19 mouse cellular contexts compared by ENCODE assay signal in the genomic region with DNA sequence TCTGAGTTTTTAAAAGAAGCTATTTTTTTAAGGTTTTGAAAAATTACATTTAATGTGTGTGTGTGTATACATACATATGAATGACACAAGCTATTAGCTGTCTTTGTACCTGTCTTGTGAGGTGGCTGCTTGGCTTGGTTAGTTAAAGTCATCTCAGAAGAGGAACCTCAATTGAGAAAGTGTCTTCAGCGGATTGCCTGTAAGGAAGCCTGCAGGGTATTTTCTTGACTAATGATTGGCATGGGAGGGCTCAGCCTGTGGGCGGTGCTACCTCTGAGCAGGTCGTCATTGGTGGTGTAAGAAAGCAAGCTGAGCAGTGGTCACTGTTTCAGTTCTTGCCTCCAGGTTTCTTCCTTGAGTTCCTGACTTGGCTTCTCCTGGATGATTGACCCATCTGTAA. TPM values are rescaled to one million over a fixed set of nuclear protein-coding genes. Genes with fewer than 3 reads are reported as not detected.
DNase-seq lines count a peak whose midpoint lies in the region; ATAC-seq lines count a peak whose summit lies in the region.
"Had no signal": no experiment of that assay in that cellular context is flagged by ENCODE, and none has a peak within 500 bp of the region (broad histone marks: within the 10 kb centered on the region; RNA-seq: fewer than 3 reads in every experiment).

No protein-coding gene starts in this region.

- no peaks in the 10 kb centered on the region for H3K36me3 ChIP-seq in forebrain, embryonic 15.5 days
- H3K36me3 ChIP-seq: embryonic facial prominence, embryonic 12.5 days; heart, embryonic 12.5 days; hindbrain, embryonic 12.5 days had no signal

- no peaks in the 10 kb centered on the region for H3K27me3 ChIP-seq in forebrain, embryonic 15.5 days
- H3K27me3 ChIP-seq: embryonic facial prominence, embryonic 12.5 days; heart, embryonic 12.5 days; hindbrain, embryonic 12.5 days; Patski had no signal

- peak; percentile 67 for ATAC-seq in common myeloid progenitor, adult 5-6 weeks (replicated peaks; ENCODE audit: low read depth, poor library complexity, severe bottlenecking)
- 0 out of 2 replicates have a peak, but pooled peaks have one; percentile 33 for ATAC-seq in megakaryocyte, adult 5-6 weeks (ENCODE audit: poor library complexity, severe bottlenecking)
- no peak for ATAC-seq in forebrain, embryonic 15.5 days (replicated peaks)
- ATAC-seq: activated CD4-positive, CD25-positive, alpha-beta regulatory T cell, adult 4 months; forebrain, embryonic 16.5 days; hindbrain, embryonic 16.5 days had no signal

- H3K9ac ChIP-seq in forebrain, embryonic 15.5 days (replicated peaks) = no peak overlapping the region
- H3K9ac ChIP-seq: embryonic facial prominence, embryonic 12.5 days; heart, embryonic 12.5 days; hindbrain, embryonic 12.5 days had no signal

- WGBS in forebrain, embryonic 15.5 days = 52% methylated on average over 3 of the region's 3 CpGs

- H3K4me1 ChIP-seq in forebrain, embryonic 15.5 days = peaks cover 19% of the 10 kb centered on the region

- H3K9me3 ChIP-seq in forebrain, embryonic 15.5 days = no peaks in the 10 kb centered on the region
- H3K9me3 ChIP-seq: embryonic facial prominence, embryonic 12.5 days; heart, embryonic 12.5 days; hindbrain, embryonic 12.5 days had no signal

- no peak overlapping the region for H3K4me2 ChIP-seq in forebrain, embryonic 15.5 days (replicated peaks)
- H3K4me2 ChIP-seq: embryonic facial prominence, embryonic 12.5 days; heart, embryonic 12.5 days; hindbrain, embryonic 12.5 days had no signal

- intact Hi-C loops in heart, postnatal 36 days (cut with DNase I) = no loop called here

- DNase-seq in heart, adult 11 months = peak; percentile 37
- no peak for DNase-seq in heart, postnatal 36 days
- peak; percentile 87 for DNase-seq in A20 (ENCODE audit: low read depth, low spot score)
- no peak for DNase-seq in cerebellum, adult 11 months
- DNase-seq in urinary bladder, postnatal 14 days (ENCODE audit: low spot score) = no peak
- DNase-seq: adrenal gland, postnatal 36 days; cerebellum, adult 8-10 months; cerebellum, postnatal 14 days; gastrocnemius, postnatal 10 days had no signal

- H3K4me3 ChIP-seq in forebrain, embryonic 15.5 days = no peak overlapping the region
- H3K4me3 ChIP-seq: embryonic facial prominence, embryonic 12.5 days; heart, embryonic 12.5 days; hindbrain, embryonic 12.5 days had no signal

- no peak overlapping the region for H3K27ac ChIP-seq in forebrain, embryonic 15.5 days (replicated peaks)
- H3K27ac ChIP-seq: embryonic facial prominence, embryonic 12.5 days; hindbrain, embryonic 12.5 days had no signal

RNA-seq across cellular contexts. Expression of gene Ptpn13, which starts 12.7 kb away (rescaled TPM):
- 1 to 10 TPM; 6.1 to 7.0 TPM for total RNA-seq in heart, postnatal 36 days (2021)
- 1.4 and 2.4 TPM in 2 replicates for total RNA-seq in common myeloid progenitor, adult 5-6 weeks (2017)
- total RNA-seq in megakaryocyte, adult 5-6 weeks (2015) = 0.09 and 0.23 TPM in 2 replicates
- total RNA-seq in megakaryocyte, adult 5-6 weeks (2017) = 0.04 and 0.33 TPM in 2 replicates
- polyA plus RNA-seq in forebrain, embryonic 15.5 days (2015; fragmentation: Nextera tagmentation; extraction: Ambion mirVana) = 4.4 and 5.1 TPM in 2 replicates

Comparison
In these comparisons a context has a peak if more than half of its experiments do, and no peak if none do; other contexts are left out.
1. DNase-seq: peak in heart, adult 11 months (single experiment) and A20 (single experiment); none in heart, postnatal 36 days (0 of 2), cerebellum, adult 11 months (single experiment) and urinary bladder, postnatal 14 days (single experiment).